Mouse (Mus musculus) forebrain, postnatal 0 days (tissue): ENCODE results near the gene Asgr1. TPM values are rescaled to one million over a fixed set of nuclear protein-coding genes. Genes with fewer than 3 reads are reported as not detected.

Experiments
- ATAC-seq: fragments of 200-750 bp; cut with Nextera tagmentation; 2 replicates; pipeline ENCODE4 v1.8.0; 2017; ENCODE audit warnings: mild to moderate bottlenecking, moderate library complexity
- DNase-seq: peaks from one replicate; pipeline ENCODE4 v3.0.0-alpha.2; 2015
- H3K27ac ChIP-seq: fragments of 300-500 bp; sonication (generic); 2 replicates; pipeline ENCODE4 v1.5.1; 2014; ENCODE audit warnings: low read depth, mild to moderate bottlenecking, antibody characterized with exemption, low read length, moderate library complexity, mixed read lengths
- H3K27me3 ChIP-seq: fragments of 300-500 bp; sonication (generic); 2 replicates; pipeline ENCODE4 v1.6.1; 2014; ENCODE audit warnings: mild to moderate bottlenecking, low read length, mixed read lengths; ENCODE audit not compliant: insufficient read depth
- H3K36me3 ChIP-seq: fragments of 300-500 bp; sonication (generic); 2 replicates; pipeline ENCODE4 v1.6.1; 2014; ENCODE audit warnings: mild to moderate bottlenecking, moderate library complexity; ENCODE audit not compliant: insufficient read depth
- H3K4me1 ChIP-seq: fragments of 300-500 bp; sonication (generic); 2 replicates; pipeline ENCODE4 v1.6.1; 2014; ENCODE audit warnings: antibody characterized with exemption; ENCODE audit not compliant: insufficient read depth
- H3K4me2 ChIP-seq: fragments of 300-500 bp; sonication (generic); 2 replicates; pipeline ENCODE4 v1.6.1; 2014; ENCODE audit warnings: low read depth, mild to moderate bottlenecking, moderate library complexity
- H3K4me3 ChIP-seq: fragments of 300-500 bp; sonication (generic); 2 replicates; pipeline ENCODE4 v1.5.1; 2014; ENCODE audit warnings: low read depth, low read length, mixed read lengths
- H3K9ac ChIP-seq: fragments of 300-500 bp; sonication (generic); 2 replicates; pipeline ENCODE4 v1.6.1; 2014; ENCODE audit warnings: mild to moderate bottlenecking
- H3K9me3 ChIP-seq: fragments of 300-500 bp; sonication (generic); 2 replicates; pipeline ENCODE4 v1.6.1; 2016; ENCODE audit warnings: low read length
- CTCF ChIP-seq: sonication (generic); IDR thresholded peaks from 2 replicates; pipeline ENCODE4 v1.5.1; 2016; ENCODE audit warnings: antibody characterized with exemption, control low read depth, low read depth
- WGBS: fragments of 180-500 bp; shearing (Covaris S2); extraction: QIAGEN DNeasy Blood & Tissue Kit; methylation state at CpG from one replicate; pipeline ENCODE4 v1.1.7; 2014; 5-methylcytosine and 5-hydroxymethylcytosine counted together
- polyA plus RNA-seq: library from polyadenylated mRNA; unstranded; fragments of >200 nt; fragmentation: Nextera tagmentation; extraction: Ambion mirVana; gene quantifications from 2 replicates; pipeline ENCODE4 v1.2.1, GENCODE M21; 2015
- total RNA-seq: library from RNA; depleted of rRNA; stranded (reverse); fragments of >200 nt; gene quantifications from 2 replicates; pipeline ENCODE4 v1.2.3, GENCODE M21; 2014

Asgr1 gene
- total and polyA plus RNA-seq, 2 experiments from 2014 or later: 3.0 to 4.3 TPM

GRCm38 (mm10) chr11:70018131-70018990 lies 35.5 kb upstream of the Asgr1 start:
- no peak for TF ChIP-seq CTCF
- H3K4me3 ChIP-seq: peak overlapping the region; percentile 84
- peak; percentile 91 for DNase-seq
- no peaks in the 10 kb centered on the region for H3K9me3 ChIP-seq
- peak; percentile 2; the same call in 1 of the 2 replicates for ATAC-seq
- 2% methylated on average over 23 of the region's 25 CpGs for WGBS
- peak overlapping the region; percentile 80 for H3K4me2 ChIP-seq
- H3K9ac ChIP-seq: peak overlapping the region; percentile 88
- peaks cover 2% of the 10 kb centered on the region; the same call in 1 of the 2 replicates for H3K36me3 ChIP-seq
- peaks cover 38% of the 10 kb centered on the region for H3K4me1 ChIP-seq
- H3K27ac ChIP-seq: peak overlapping the region; percentile 96
- no peaks in the 10 kb centered on the region for H3K27me3 ChIP-seq

GRCm38 (mm10) chr11:70019495-70020021 lies 34.3 kb upstream of the Asgr1 start:
- Histone ChIP-seq H3K27ac (peak overlapping the region; percentile 96), H3K27me3 (no peaks in the 10 kb centered on the region), H3K4me3 (peak overlapping the region; percentile 84), H3K9me3 (no peaks in the 10 kb centered on the region), H3K4me2 (peak overlapping the region; percentile 80), H3K4me1 (peaks cover 42% of the 10 kb centered on the region), H3K36me3 (no peaks in the 10 kb centered on the region), H3K9ac (peak overlapping the region; percentile 88)
- DNase-seq (no peak), ATAC-seq (no peak)
- 17% methylated on average over 2 of the region's 2 CpGs for WGBS
- TF ChIP-seq CTCF: no peak

- H3K27me3 ChIP-seq: no peaks in the 10 kb centered on the region
- peak overlapping the region; percentile 80 for H3K4me2 ChIP-seq
- no peaks in the 10 kb centered on the region for H3K36me3 ChIP-seq
- ATAC-seq (no peak), DNase-seq (no peak)
- no peaks in the 10 kb centered on the region for H3K9me3 ChIP-seq
- no peak for TF ChIP-seq CTCF
- peak overlapping the region; percentile 96 for H3K27ac ChIP-seq
- peak overlapping the region; percentile 88 for H3K9ac ChIP-seq
- H3K4me3 ChIP-seq: peak overlapping the region; percentile 84
- H3K4me1 ChIP-seq: peaks cover 39% of the 10 kb centered on the region
- WGBS: 7% methylated on average over 7 of the region's 8 CpGs
Measured at GRCm38 (mm10) chr11:70020022-70020631, 33.8 kb upstream of the Asgr1 start.

DNA sequence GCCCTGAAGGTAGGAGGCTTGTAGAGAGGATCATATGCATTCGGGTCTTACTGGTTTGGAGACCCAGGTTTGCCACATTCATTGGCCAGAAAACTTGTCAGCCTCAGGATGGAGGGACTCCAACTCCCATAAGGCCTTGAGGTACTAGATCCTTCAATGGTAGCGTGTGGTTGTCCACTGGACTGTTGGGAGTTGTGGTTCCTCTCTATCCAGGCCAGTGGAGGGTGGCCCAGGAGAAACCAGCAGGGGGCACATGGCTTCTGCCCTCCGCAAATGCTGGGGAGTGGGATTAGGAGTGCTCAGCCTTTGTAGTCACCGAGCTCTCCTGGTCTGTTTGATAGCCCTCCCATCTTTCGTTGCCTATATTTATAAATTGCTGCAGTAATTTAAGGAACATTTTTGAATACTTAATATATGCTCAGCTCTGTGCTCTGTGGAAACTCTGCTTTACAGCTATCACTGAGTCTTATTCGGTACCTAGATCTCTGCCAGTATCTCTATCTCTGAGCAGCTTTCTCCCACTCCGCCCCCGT lies 33.1 kb upstream of the Asgr1 start:
- ATAC-seq (peak; percentile 84), DNase-seq (peak; percentile 89)
- WGBS: 1% methylated on average over 8 of the region's 8 CpGs
- Histone ChIP-seq H3K9ac (peak overlapping the region; percentile 88), H3K36me3 (no peaks in the 10 kb centered on the region), H3K4me1 (peaks cover 39% of the 10 kb centered on the region), H3K4me3 (peak overlapping the region; percentile 84), H3K27ac (peak overlapping the region; percentile 96), H3K4me2 (peak overlapping the region; percentile 80), H3K27me3 (no peaks in the 10 kb centered on the region), H3K9me3 (no peaks in the 10 kb centered on the region)
- peak; percentile 71 for TF ChIP-seq CTCF

- H3K9me3 ChIP-seq: no peaks in the 10 kb centered on the region
- WGBS: under 1% methylated on average over 40 of the region's 40 CpGs
- H3K4me3 ChIP-seq: peak overlapping the region; percentile 84
- peak overlapping the region; percentile 80 for H3K4me2 ChIP-seq
- H3K4me1 ChIP-seq: peaks cover 44% of the 10 kb centered on the region
- peak overlapping the region; percentile 88 for H3K9ac ChIP-seq
- no peaks in the 10 kb centered on the region for H3K36me3 ChIP-seq
- ATAC-seq (peak; percentile 82), DNase-seq (peak; percentile 99)
- H3K27me3 ChIP-seq: no peaks in the 10 kb centered on the region
- H3K27ac ChIP-seq: peak overlapping the region; percentile 96
- peak; percentile 53 for TF ChIP-seq CTCF
Measured at GRCm38 (mm10) chr11:70021264-70022132, 32.4 kb upstream of the Asgr1 start.

DNA sequence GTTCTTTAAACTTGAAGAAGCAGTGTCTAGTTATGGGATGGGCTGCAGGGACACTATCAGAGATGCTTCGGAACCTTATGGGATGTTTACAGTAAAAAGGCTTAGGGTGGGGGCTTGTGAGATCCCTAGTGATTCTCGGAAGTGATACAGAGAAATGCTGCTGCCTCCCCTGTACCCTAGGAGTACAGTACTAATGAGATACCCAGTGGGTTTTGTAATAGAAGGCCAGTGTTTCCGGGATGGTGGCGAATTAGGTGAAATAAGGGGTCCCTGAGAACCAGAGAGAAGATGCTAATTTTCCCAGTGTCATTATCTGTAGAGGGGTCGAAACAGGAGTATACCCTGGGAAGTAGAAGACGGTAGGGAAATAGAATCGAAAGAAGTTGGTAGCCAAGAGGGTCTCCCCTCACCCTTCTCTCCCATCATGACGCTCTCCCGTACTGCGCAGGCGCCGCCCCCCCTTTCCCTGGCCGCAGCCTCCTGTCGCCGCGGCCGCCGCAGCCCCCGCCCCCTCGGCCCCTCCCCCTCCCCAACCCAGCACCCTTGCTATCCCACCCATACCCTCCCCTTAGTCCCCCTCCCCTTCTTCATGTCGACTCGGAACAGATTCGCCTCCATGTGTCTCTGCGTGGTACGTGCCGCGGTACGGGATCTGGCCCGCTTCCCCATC lies 30.3 kb upstream of the Asgr1 start:
- peak; percentile 69 for DNase-seq
- WGBS: 6% methylated on average over 24 of the region's 29 CpGs
- TF ChIP-seq CTCF: no peak

More for the DNA sequence above, 30.3 kb upstream of the Asgr1 start:
- Histone ChIP-seq H3K27me3 (no peaks in the 10 kb centered on the region), H3K9ac (peak overlapping the region; percentile 34), H3K36me3 (no peaks in the 10 kb centered on the region), H3K4me3 (peak overlapping the region; percentile 40), H3K27ac (peak overlapping the region; percentile 62), H3K9me3 (no peaks in the 10 kb centered on the region), H3K4me1 (peaks cover 50% of the 10 kb centered on the region), H3K4me2 (peak overlapping the region; percentile 54)
- ATAC-seq: no peak
